Mouse (Mus musculus) midbrain, embryonic 15.5 days (tissue): ENCODE measurements around the gene Zc3h12c. TPM values are rescaled to one million over a fixed set of nuclear protein-coding genes. Genes with fewer than 3 reads are reported as not detected.

Experiments used
- ATAC-seq: fragments of 200-750 bp; cut with Nextera tagmentation; replicated peaks from 2 replicates; pipeline ENCODE4 v1.8.0; 2017; ENCODE audit warnings: moderate TSS enrichment
- H3K27ac ChIP-seq: fragments of 300-500 bp; sonication (generic); 2 replicates; pipeline ENCODE4 v1.5.1; 2015; ENCODE audit warnings: mild to moderate bottlenecking, inconsistent platforms
- H3K27me3 ChIP-seq: fragments of 300-500 bp; sonication (generic); replicated peaks from 2 replicates; pipeline ENCODE4 v1.6.1; 2015; ENCODE audit warnings: inconsistent platforms
- H3K36me3 ChIP-seq: fragments of 300-500 bp; sonication (generic); replicated peaks from 2 replicates; pipeline ENCODE4 v1.6.1; 2015; ENCODE audit warnings: inconsistent platforms
- H3K4me1 ChIP-seq: fragments of 300-500 bp; sonication (generic); 2 replicates; pipeline ENCODE4 v1.6.1; 2015; ENCODE audit warnings: inconsistent platforms
- H3K4me2 ChIP-seq: fragments of 300-500 bp; sonication (generic); 2 replicates; pipeline ENCODE4 v1.6.1; 2015; ENCODE audit warnings: inconsistent platforms, mild to moderate bottlenecking, moderate library complexity
- H3K4me3 ChIP-seq: fragments of 300-500 bp; sonication (generic); 2 replicates; pipeline ENCODE4 v1.5.1; 2015; ENCODE audit warnings: mild to moderate bottlenecking, inconsistent platforms
- H3K9ac ChIP-seq: fragments of 300-500 bp; sonication (generic); 2 replicates; pipeline ENCODE4 v1.6.1; 2015; ENCODE audit warnings: mild to moderate bottlenecking, inconsistent platforms
- H3K9me3 ChIP-seq: fragments of 300-500 bp; sonication (generic); 2 replicates; pipeline ENCODE4 v1.6.1; 2016; ENCODE audit warnings: inconsistent platforms
- WGBS: fragments of 180-500 bp; shearing (Covaris S2); methylation state at CpG from one replicate; pipeline ENCODE4 v1.1.7; 2015; ENCODE audit warnings: mixed read lengths; 5-methylcytosine and 5-hydroxymethylcytosine counted together
- polyA plus RNA-seq: library from polyadenylated mRNA; unstranded; fragments of >200 nt; fragmentation: Nextera tagmentation; extraction: Ambion mirVana; gene quantifications from 2 replicates; pipeline ENCODE4 v1.2.1, GENCODE M21; 2015

Zc3h12c gene
- 6.0 and 6.4 TPM in 2 replicates for polyA plus RNA-seq

DNA sequence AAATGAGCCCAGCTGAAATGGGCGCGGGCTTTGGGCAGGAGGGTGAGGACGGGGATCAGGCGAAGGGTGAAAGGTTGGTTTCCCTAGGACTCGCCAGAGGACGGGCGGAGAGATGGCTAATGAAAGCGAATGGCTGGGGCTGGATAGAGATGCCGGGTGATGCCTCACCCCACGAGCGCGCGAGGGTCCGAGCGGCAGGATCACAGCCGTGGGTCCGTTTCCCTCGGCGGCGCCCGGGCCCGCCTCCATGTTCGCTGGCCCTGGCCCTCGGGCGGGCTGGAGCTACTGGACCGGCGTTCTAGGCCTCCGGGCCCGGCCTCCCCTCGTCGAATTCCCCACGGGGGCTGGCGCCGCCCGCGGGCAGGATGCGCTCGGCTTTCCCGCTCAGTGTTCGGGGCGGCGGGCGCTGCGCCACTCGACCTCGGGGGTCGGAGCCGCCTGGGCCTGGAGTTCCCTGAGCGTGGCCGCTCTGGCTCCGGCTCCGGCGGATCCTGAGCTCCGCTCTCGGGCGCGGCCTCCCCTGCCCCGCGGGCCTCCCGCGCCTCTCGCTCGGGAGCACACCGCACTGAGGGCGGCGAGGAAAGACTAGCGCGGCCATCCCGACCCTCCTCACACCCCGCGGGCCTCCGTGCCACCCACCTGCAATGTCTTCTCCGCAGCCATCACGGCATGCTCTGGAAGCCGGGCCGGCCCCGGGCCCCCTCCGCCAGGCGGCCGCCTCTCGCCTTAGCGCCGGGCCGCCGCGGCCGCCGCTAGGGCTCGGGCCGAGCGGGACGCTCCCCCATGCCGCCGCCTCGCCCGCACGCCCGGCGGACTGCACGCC lies at the start of gene Zc3h12c:
TSS of gene Zc3h12c (minus strand) at position 710 of the 823 bp plus-strand sequence.
- H3K27me3 ChIP-seq, result no peaks in the 10 kb centered on the region
- under 1% methylated on average over 87 of the region's 100 CpGs for WGBS
- H3K4me1 ChIP-seq, result peaks cover 32% of the 10 kb centered on the region
- H3K9me3 ChIP-seq, result no peaks in the 10 kb centered on the region
- peak within 1 kb of the TSS; percentile 99 for H3K9ac ChIP-seq
- H3K27ac ChIP-seq, result peak within 1 kb of the TSS; percentile 99
- peak within 1 kb of the TSS; percentile 83 for H3K4me2 ChIP-seq
- H3K36me3 ChIP-seq, result no peaks in the 10 kb centered on the region
- ATAC-seq, result peak; percentile 86
- peak within 1 kb of the TSS; percentile 97 for H3K4me3 ChIP-seq

DNA sequence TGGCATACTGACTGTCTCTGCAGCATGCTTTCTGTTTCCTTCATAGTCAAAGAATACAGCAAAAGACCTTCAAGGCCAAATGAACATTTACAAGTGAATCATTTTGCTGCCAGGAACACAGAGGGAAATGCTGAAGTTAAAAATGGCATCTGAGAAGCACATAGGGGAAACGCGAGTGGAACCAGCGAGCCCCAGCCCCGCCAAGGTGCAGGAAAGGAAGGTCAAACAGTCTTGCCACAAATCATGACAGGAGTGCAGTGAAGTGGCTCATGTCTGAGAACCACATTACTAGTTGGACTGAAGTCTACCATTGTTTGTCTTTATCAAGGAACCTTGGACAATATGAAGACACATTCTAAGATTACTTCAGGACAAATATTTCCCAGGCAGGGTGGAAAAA lies 49.3 kb upstream of the Zc3h12c start:
- H3K4me3 ChIP-seq, result no peak overlapping the region
- no peaks in the 10 kb centered on the region for H3K27me3 ChIP-seq
- no peaks in the 10 kb centered on the region for H3K9me3 ChIP-seq
- 75% methylated on average over 4 of the region's 4 CpGs for WGBS
- H3K36me3 ChIP-seq, result no peaks in the 10 kb centered on the region
- no peak overlapping the region for H3K27ac ChIP-seq
- H3K9ac ChIP-seq, result no peak overlapping the region
- no peak for ATAC-seq
- no peak overlapping the region for H3K4me2 ChIP-seq
- H3K4me1 ChIP-seq, result no peaks in the 10 kb centered on the region

DNA sequence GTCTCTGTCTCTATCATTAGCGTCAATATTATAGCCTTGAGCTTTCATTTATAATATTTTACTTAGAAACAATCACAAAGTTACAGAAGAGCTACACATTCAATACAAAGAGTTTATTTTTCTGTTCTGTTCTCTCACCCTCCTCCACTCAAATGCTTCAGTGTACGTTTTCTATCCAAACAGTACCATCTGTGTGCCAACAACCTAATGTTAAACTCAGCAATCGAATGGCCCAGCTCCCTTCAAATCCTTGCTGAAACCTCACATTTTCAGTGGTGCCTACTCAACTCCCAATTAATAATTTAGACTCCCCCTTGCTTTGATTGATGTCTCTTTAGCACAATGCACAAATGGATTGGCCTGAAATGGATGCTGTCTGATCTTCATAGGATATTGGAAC lies 46.9 kb upstream of the Zc3h12c start:
- Histone ChIP-seq H3K4me1 (no peaks in the 10 kb centered on the region), H3K9me3 (no peaks in the 10 kb centered on the region), H3K4me2 (no peak overlapping the region), H3K4me3 (no peak overlapping the region), H3K27ac (no peak overlapping the region), H3K36me3 (no peaks in the 10 kb centered on the region), H3K27me3 (no peaks in the 10 kb centered on the region), H3K9ac (no peak overlapping the region)
- WGBS, result 88% methylated on average over 3 of the region's 3 CpGs
- ATAC-seq, result no peak

DNA sequence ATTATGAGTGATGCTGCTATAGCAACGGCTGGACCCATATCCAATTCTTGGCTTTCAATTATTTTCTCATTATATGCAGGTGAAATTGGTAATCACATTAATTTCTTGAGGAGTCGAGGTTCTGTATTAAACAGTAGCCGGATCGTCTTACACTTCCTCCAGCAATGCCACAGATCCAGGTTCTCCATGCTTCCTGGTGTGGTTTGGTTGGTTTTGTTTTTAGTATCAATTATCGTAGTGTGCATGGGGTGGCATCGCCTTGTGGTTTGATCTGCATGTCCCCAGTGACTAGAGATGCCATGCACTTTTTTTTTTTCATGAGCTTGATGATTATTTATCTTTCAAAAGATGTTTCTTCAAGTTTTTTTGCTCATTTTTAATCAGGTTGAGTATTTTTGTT lies 44.0 kb upstream of the Zc3h12c start:
- no peak for ATAC-seq
- H3K4me2 ChIP-seq, result no peak overlapping the region
- no peak overlapping the region for H3K4me3 ChIP-seq
- H3K9me3 ChIP-seq, result no peaks in the 10 kb centered on the region
- no peaks in the 10 kb centered on the region for H3K27me3 ChIP-seq
- no peaks in the 10 kb centered on the region for H3K4me1 ChIP-seq
- H3K36me3 ChIP-seq, result no peaks in the 10 kb centered on the region
- no peak overlapping the region for H3K27ac ChIP-seq
- no peak overlapping the region for H3K9ac ChIP-seq
- WGBS, result 90% methylated on average over 6 of the region's 6 CpGs

DNA sequence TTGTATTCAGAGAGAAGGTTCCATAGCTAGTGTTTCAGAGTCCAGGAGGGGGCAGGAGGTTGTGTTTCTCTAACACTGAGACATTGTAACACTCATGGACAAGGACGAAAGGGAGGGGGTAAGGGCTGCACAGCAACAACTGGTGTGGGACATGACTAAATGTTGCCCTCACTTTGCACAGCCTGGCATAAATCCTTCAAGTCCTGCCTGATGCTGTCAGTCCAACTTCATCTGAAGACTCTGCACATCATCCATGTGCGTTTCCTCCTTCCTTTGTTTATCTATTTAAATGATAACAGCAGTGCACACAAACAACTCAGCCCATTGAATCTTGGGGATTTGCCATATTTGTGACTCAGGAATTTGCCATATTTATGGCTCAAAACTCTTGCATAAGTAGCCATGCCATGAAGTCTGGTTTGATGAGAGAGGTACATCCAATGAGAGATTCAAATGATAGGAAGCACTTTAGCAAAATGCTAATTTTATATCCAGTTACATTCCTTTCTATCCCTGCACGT lies 40.2 kb upstream of the Zc3h12c start:
- 88% methylated on average over 3 of the region's 3 CpGs for WGBS
- Histone ChIP-seq H3K27me3 (no peaks in the 10 kb centered on the region), H3K27ac (no peak overlapping the region), H3K9me3 (no peaks in the 10 kb centered on the region), H3K4me1 (no peaks in the 10 kb centered on the region), H3K4me2 (no peak overlapping the region), H3K9ac (no peak overlapping the region), H3K36me3 (no peaks in the 10 kb centered on the region), H3K4me3 (no peak overlapping the region)
- ATAC-seq, result no peak

DNA sequence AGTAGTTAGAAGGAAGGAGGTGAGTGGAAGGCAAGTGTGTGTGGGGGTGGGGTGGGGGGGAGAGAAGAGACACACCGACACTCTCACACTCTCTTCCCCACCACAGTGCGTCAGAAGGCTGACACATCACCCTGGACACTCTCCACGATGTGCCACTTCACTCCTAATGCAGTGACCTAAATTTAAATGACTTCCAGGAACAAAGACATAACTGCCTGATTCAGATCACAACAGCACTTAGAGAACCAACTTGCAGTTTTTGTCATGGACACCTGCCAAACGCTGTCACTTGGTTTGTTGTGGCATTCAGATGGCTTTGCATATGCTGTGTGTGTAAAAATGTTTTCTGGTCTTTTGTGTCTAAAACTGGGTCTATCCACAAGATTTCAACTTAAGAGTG lies 34.8 kb upstream of the Zc3h12c start:
- Histone ChIP-seq H3K27ac (no peak overlapping the region), H3K4me1 (no peaks in the 10 kb centered on the region), H3K4me2 (no peak overlapping the region), H3K9ac (no peak overlapping the region), H3K36me3 (no peaks in the 10 kb centered on the region), H3K4me3 (no peak overlapping the region), H3K9me3 (no peaks in the 10 kb centered on the region), H3K27me3 (no peaks in the 10 kb centered on the region)
- ATAC-seq, result no peak
- 58% methylated on average over 4 of the region's 4 CpGs for WGBS

DNA sequence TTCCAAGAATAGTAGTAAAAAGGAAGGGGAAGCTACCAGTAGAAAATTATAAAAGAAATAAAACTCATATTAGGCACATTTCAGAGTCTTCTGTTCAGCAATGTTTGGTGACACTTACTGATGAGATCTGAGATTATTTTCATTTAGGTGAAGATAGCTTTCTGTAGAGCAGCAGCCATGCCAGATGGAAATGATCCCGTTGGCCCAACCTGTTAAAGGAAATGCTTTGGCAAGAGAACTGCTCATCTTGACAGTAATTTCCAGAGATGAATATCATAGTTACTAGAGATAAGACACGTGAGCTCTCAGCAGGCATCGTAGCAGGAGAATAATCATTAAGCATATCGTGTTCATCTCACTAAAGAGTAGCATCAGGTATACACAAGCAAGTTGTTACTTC lies 31.9 kb upstream of the Zc3h12c start:
- Histone ChIP-seq H3K4me2 (no peak overlapping the region), H3K36me3 (no peaks in the 10 kb centered on the region), H3K27ac (no peak overlapping the region), H3K27me3 (no peaks in the 10 kb centered on the region), H3K9ac (no peak overlapping the region), H3K4me3 (no peak overlapping the region), H3K4me1 (no peaks in the 10 kb centered on the region), H3K9me3 (no peaks in the 10 kb centered on the region)
- 78% methylated on average over 4 of the region's 4 CpGs for WGBS
- no peak for ATAC-seq

DNA sequence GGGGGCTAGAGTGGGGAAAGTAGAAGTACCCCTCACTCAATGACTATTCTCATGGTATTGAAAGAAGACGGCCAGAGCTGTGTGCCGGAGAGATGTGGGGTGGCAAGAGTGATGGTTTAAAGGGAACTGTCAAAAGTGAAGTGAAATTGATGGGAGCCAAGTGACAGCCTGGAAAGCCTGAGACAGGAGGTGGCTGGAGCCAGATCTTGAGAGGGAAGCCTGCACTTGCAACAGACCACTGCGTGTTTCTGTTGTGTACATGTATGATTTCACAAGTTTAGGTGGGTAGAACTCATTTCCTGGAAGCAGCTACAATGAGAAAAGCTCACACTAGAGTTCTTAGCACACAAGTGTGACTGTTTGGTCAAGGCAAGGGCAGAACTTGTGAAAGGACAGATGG lies 27.5 kb upstream of the Zc3h12c start:
- H3K36me3 ChIP-seq, result no peaks in the 10 kb centered on the region
- no peak overlapping the region for H3K9ac ChIP-seq
- no peak overlapping the region for H3K4me2 ChIP-seq
- ATAC-seq, result no peak
- no peaks in the 10 kb centered on the region for H3K9me3 ChIP-seq
- H3K4me1 ChIP-seq, result no peaks in the 10 kb centered on the region
- H3K27ac ChIP-seq, result no peak overlapping the region
- H3K27me3 ChIP-seq, result no peaks in the 10 kb centered on the region
- 81% methylated on average over 3 of the region's 3 CpGs for WGBS
- no peak overlapping the region for H3K4me3 ChIP-seq

DNA sequence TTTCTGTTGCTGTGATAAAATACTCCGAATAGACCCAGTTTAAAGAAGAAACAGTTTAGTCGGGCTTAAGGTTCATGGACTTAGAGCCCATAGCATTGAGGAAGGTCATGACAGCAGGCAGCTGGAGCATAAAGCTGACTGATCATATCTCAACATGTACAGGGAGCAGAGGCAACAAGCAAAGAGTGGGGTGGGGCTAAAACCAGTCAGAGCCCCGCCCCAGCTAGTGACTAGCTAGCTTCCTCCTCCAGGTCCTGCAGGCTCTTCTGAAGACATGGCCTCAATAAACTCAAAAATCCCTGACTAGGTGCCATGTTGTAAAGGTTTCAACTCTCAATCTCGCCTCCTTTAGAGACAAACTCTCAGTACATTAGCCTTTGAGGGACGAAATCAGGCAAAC lies 25.5 kb upstream of the Zc3h12c start:
- Histone ChIP-seq H3K4me1 (no peaks in the 10 kb centered on the region), H3K4me2 (no peak overlapping the region), H3K27ac (no peak overlapping the region), H3K4me3 (no peak overlapping the region), H3K27me3 (no peaks in the 10 kb centered on the region), H3K9me3 (no peaks in the 10 kb centered on the region), H3K36me3 (no peaks in the 10 kb centered on the region), H3K9ac (no peak overlapping the region)
- WGBS, result 89% methylated on average over 5 of the region's 5 CpGs
- no peak for ATAC-seq

DNA sequence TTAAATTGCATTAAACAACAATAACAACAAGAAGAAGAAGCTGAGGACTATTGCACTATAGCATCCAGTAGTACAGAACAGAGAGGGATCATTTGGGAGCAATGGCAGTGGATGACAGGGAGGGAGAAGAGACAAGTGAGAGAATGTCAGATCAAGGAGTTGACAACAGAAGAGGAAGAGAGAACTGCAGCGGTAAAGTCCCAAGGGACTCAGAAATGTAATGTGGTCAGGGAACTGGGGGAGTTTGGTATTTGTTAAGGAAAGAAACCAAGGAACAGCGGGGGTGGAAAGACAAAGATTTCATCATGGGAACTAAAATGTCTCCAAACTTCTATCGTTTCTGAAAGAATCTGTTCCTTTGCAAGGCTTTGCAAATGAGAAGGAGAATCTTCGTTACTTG lies 22.5 kb upstream of the Zc3h12c start:
- Histone ChIP-seq H3K36me3 (no peaks in the 10 kb centered on the region), H3K27ac (no peak overlapping the region), H3K27me3 (no peaks in the 10 kb centered on the region), H3K4me3 (no peak overlapping the region), H3K4me2 (no peak overlapping the region), H3K9me3 (no peaks in the 10 kb centered on the region), H3K4me1 (peaks cover 6% of the 10 kb centered on the region; the same call in 1 of the 2 replicates), H3K9ac (no peak overlapping the region)
- 95% methylated on average over 4 of the region's 4 CpGs for WGBS
- no peak for ATAC-seq

DNA sequence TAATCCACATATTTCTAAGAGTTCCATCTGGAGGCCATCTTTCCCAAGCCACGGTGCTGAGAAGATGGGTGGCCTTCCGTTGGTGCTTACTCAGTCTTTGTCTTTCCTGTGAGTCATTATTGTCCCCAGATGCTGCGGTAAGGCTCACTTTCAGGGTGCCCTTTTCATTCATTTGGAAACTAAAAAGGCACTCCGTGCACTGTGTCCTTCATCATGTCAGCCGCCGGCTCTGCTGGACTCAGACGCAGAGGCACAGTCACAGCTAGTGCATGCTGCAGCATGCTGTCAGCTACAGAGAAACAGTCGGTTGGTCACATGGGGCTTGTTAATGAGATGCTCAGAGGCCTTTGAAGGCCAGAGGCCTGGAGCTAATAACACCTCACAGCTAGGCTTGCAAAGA lies 19.7 kb upstream of the Zc3h12c start:
- WGBS, result 6% methylated on average over 8 of the region's 8 CpGs
- ATAC-seq, result peak; percentile 88
- Histone ChIP-seq H3K36me3 (no peaks in the 10 kb centered on the region), H3K9ac (peak overlapping the region; percentile 4; the same call in 1 of the 2 replicates), H3K4me2 (peak overlapping the region; percentile 30), H3K4me1 (peaks cover 6% of the 10 kb centered on the region; the same call in 1 of the 2 replicates), H3K9me3 (no peaks in the 10 kb centered on the region), H3K27ac (peak overlapping the region; percentile 63), H3K27me3 (no peaks in the 10 kb centered on the region), H3K4me3 (no peak overlapping the region)

DNA sequence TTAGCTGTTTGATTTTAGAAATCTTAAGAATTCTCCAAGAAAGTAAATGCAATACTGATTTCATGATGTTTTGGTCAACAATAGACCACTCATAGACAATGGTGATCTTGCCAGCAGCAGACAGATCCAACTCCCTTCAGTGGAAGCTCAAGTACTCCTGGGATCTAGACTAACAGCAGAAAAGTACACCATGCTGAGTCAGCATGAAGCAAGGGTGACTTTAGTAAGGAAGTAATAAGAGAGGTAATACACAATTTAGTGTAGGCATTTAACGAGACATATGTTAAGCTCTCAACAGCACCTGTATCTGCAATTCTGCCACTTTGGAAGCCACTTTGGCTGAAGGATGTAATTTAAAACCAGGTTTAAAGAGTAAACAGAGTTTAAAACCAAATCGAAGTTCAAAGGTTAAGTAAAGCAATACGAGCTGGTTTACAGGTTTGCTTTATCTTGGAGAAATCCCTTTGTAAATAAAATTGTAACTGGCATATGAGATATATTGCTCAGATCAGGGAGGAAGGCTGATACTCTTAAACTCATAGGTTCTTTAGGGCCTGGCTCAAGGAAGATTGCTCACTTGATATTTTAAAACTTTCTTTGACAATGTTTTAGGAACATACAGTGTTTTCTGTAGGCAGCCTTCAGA lies 18.0 kb upstream of the Zc3h12c start:
- H3K4me3 ChIP-seq, result no peak overlapping the region
- H3K4me1 ChIP-seq, result peaks cover 6% of the 10 kb centered on the region; the same call in 1 of the 2 replicates
- no peak for ATAC-seq
- H3K36me3 ChIP-seq, result no peaks in the 10 kb centered on the region
- no peak overlapping the region for H3K9ac ChIP-seq
- no peak overlapping the region for H3K4me2 ChIP-seq
- no peaks in the 10 kb centered on the region for H3K9me3 ChIP-seq
- 88% methylated on average over 3 of the region's 3 CpGs for WGBS
- no peaks in the 10 kb centered on the region for H3K27me3 ChIP-seq
- no peak overlapping the region for H3K27ac ChIP-seq
